Mouse (Mus musculus) stomach, postnatal 0 days (tissue): ENCODE results near the gene Npdc1.

Experiments
- CTCF ChIP-seq: IDR thresholded peaks from 2 replicates; pipeline ENCODE4 v1.5.1; 2016; ENCODE audit warnings: antibody characterized with exemption, low read depth, mild to moderate bottlenecking, moderate library complexity
- EP300 ChIP-seq: optimal IDR thresholded peaks from 2 replicates; pipeline ENCODE3; 2016; ENCODE audit warnings: antibody characterized with exemption

GRCm38 (mm10) chr2:25364313-25364712 is 34.8 kb upstream of the Npdc1 start:
- TF ChIP-seq EP300, result no peak
- no peak for TF ChIP-seq CTCF
